Mouse (Mus musculus) ovary, postnatal 36 days (tissue): Measurements from ENCODE around the gene Aen.

ENCODE experiments used
- DNase-seq: peaks from one replicate; pipeline ENCODE4 v3.0.0; 2022; ENCODE audit warnings: low spot score, mixed read lengths

The Aen gene

GRCm38 (mm10) chr7:78893917-78894316 is 1.7 kb upstream of the Aen start:
- no peak for DNase-seq

GRCm38 (mm10) chr7:78895021-78895652 is 517 bp upstream of the Aen start:
- DNase-seq, result no peak

- DNase-seq, result no peak
Measured at GRCm38 (mm10) chr7:78897567-78897966, 1.9 kb downstream of the Aen start.

GRCm38 (mm10) chr7:78903174-78903870 is 7.7 kb downstream of the Aen start:
- DNase-seq, result no peak

GRCm38 (mm10) chr7:78904175-78904574 is 8.5 kb downstream of the Aen start:
- DNase-seq, result no peak

- no peak for DNase-seq
Measured at GRCm38 (mm10) chr7:78909026-78909425, 13.4 kb downstream of the Aen start.

GRCm38 (mm10) chr7:78910336-78911098 is 14.9 kb downstream of the Aen start:
- DNase-seq, result no peak

- DNase-seq, result no peak
Measured at GRCm38 (mm10) chr7:78911209-78911608, 15.6 kb downstream of the Aen start.

- no peak for DNase-seq
Measured at GRCm38 (mm10) chr7:78912253-78912973, 16.8 kb downstream of the Aen start.

- DNase-seq, result no peak
Measured at GRCm38 (mm10) chr7:78912974-78913474, 17.4 kb downstream of the Aen start, which contains the start of gene Isg20. Isg20 (plus strand) TSS chr7:78913424.

GRCm38 (mm10) chr7:78913649-78914544 is 18.2 kb downstream of the Aen start:
- DNase-seq, result peak; percentile 53

GRCm38 (mm10) chr7:78914545-78914845 is 18.8 kb downstream of the Aen start:
- no peak for DNase-seq

GRCm38 (mm10) chr7:78914896-78915510 is 19.3 kb downstream of the Aen start:
- no peak for DNase-seq

GRCm38 (mm10) chr7:78918686-78919085 is 23.0 kb downstream of the Aen start:
- DNase-seq, result no peak

GRCm38 (mm10) chr7:78922506-78922905 is 26.9 kb downstream of the Aen start:
- no peak for DNase-seq

GRCm38 (mm10) chr7:78924300-78924699 is 28.6 kb downstream of the Aen start:
- DNase-seq, result peak; percentile 46

GRCm38 (mm10) chr7:78924796-78925195 is 29.1 kb downstream of the Aen start:
- no peak for DNase-seq

GRCm38 (mm10) chr7:78925680-78926079 is 30.0 kb downstream of the Aen start:
- DNase-seq, result no peak

- DNase-seq, result no peak
Measured at GRCm38 (mm10) chr7:78926156-78926555, 30.5 kb downstream of the Aen start.

GRCm38 (mm10) chr7:78927266-78927665 is 31.6 kb downstream of the Aen start:
- DNase-seq, result no peak
